Mouse (Mus musculus): ENCODE measurements at regions not wholly inside any gene's neighbourhood (a gene's known extent, or its start where the extent isn't known, plus 50 kb on each side); places are given as distances from the start of the nearest gene placed in this dataset.
"Not testable (repeated sequence)": the region's sequence is repeated elsewhere in the genome, so short reads cannot be mapped to it uniquely, and the experiment has no call there.

- no peaks in the 10 kb centered on the region for H3K27me3 ChIP-seq (ENCODE audit: control insufficient read depth, insufficient read depth, low read length)
- H3K4me2 ChIP-seq (replicated peaks; ENCODE audit: low read depth, low read length, severe bottlenecking): no peak overlapping the region
- H3K9ac ChIP-seq (ENCODE audit: low read depth, low read length, severe bottlenecking): no peak overlapping the region
- H3K36me3 ChIP-seq (ENCODE audit: control insufficient read depth, insufficient read depth, low read length): no peaks in the 10 kb centered on the region
- peaks cover 77% of the 10 kb centered on the region for H3K9me3 ChIP-seq (ENCODE audit: control insufficient read depth, low read length)
- WGBS: 82% methylated on average over 6 of the region's 6 CpGs
- H3K4me3 ChIP-seq (replicated peaks; ENCODE audit: low read length): no peak overlapping the region
- DNase-seq (ENCODE audit: low spot score): no peak
- no peak for TF ChIP-seq POLR2A (IDR thresholded peaks at IDR 0.05; ENCODE audit: borderline replicate concordance, extremely low read depth, insufficient read depth, insufficient read length)
- no peaks in the 10 kb centered on the region for H3K4me1 ChIP-seq (ENCODE audit: control insufficient read depth, insufficient read depth, low read length)
- no peak for ATAC-seq (ENCODE audit: low FRiP score, low read depth)
- no peak overlapping the region for H3K27ac ChIP-seq (replicated peaks; ENCODE audit: low read depth, low read length)
These were observed 98.6 kb upstream of the Vmn1r2 start for GRCm38 (mm10) chr4:3068306-3069223.

DNA sequence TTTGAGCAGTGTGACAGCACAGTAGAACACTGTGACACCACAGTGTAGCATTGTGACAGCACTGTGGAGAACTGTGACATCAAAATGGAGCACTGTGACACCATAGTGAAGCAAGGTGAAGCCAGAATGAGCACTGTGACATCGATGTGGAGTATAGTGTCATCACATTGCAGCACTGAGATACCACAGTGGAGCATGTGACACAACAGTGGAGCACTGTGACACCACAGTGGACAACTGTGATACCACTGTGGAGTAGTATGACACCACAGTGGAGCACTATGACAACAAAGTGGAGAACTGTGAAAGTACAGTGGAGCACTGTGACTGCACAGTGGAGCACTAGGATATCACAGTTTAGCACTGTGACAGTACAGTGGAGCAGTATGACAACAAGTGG lies 97.8 kb upstream of the Vmn1r2 start:
- H3K4me2 ChIP-seq (replicated peaks; ENCODE audit: low read depth, low read length, severe bottlenecking): no peak overlapping the region
- H3K9me3 ChIP-seq (ENCODE audit: control insufficient read depth, low read length): peaks cover 70% of the 10 kb centered on the region
- H3K9ac ChIP-seq (ENCODE audit: low read depth, low read length, severe bottlenecking): no peak overlapping the region
- peak; percentile 28 for ATAC-seq (ENCODE audit: low FRiP score, low read depth)
- no peak for TF ChIP-seq POLR2A (IDR thresholded peaks at IDR 0.05; ENCODE audit: borderline replicate concordance, extremely low read depth, insufficient read depth, insufficient read length)
- no peak overlapping the region for H3K4me3 ChIP-seq (replicated peaks; ENCODE audit: low read length)
- DNase-seq (ENCODE audit: low spot score): no peak
- WGBS: 71% methylated on average over 1 of the region's 1 CpGs
- no peaks in the 10 kb centered on the region for H3K36me3 ChIP-seq (ENCODE audit: control insufficient read depth, insufficient read depth, low read length)
- no peaks in the 10 kb centered on the region for H3K4me1 ChIP-seq (ENCODE audit: control insufficient read depth, insufficient read depth, low read length)
- no peaks in the 10 kb centered on the region for H3K27me3 ChIP-seq (ENCODE audit: control insufficient read depth, insufficient read depth, low read length)
- H3K27ac ChIP-seq (replicated peaks; ENCODE audit: low read depth, low read length): no peak overlapping the region

DNA sequence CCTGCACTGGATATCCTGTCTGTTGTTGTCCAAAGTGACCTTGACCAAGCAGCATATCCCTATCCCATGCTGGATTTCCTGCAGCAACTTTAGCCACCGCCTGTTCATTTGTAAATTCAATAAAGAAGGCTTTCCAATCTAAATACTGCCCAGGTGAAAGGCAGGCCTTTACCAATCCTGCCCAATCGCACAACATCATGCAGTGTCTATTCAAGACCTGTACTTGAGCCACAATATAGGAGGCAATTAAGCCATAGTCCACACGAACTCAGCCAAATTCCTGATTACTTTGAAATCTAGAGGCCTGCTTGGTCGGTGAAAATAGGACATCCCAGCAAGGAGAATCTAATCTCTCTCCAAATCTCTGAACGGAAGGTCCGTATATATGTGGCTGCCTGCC lies 95.8 kb upstream of the Vmn1r2 start:
- H3K9ac ChIP-seq (ENCODE audit: low read depth, low read length, severe bottlenecking); DNase-seq (ENCODE audit: low spot score); ATAC-seq (ENCODE audit: low FRiP score, low read depth); H3K4me2 ChIP-seq (replicated peaks; ENCODE audit: low read depth, low read length, severe bottlenecking); H3K36me3 ChIP-seq (ENCODE audit: control insufficient read depth, insufficient read depth, low read length); H3K4me1 ChIP-seq (ENCODE audit: control insufficient read depth, insufficient read depth, low read length); H3K4me3 ChIP-seq (replicated peaks; ENCODE audit: low read length); H3K27ac ChIP-seq (replicated peaks; ENCODE audit: low read depth, low read length); H3K27me3 ChIP-seq (ENCODE audit: control insufficient read depth, insufficient read depth, low read length): not testable (repeated sequence)
- peaks cover 50% of the 10 kb centered on the region for H3K9me3 ChIP-seq (ENCODE audit: control insufficient read depth, low read length)
- 66% methylated on average over 6 of the region's 6 CpGs for WGBS

DNA sequence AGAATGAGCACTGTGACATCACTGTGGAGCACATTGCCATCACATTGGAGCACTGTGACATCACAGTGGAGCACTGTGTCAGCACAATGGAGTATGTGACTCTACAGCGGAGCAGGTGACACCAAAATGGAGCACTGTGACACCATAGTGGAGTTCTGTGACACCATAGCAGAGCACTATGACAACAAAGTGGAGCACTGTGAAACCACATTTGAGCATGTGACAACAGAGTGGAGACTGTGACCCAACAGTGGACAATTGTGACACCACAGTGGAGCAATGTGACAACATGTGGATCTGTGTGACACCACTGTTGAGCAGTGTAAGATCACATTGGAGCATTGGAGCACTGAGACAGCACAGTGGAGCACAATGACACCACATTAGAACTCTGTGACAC lies 87.2 kb upstream of the Vmn1r2 start:
- Histone ChIP-seq H3K4me2 (replicated peaks; ENCODE audit: low read depth, low read length, severe bottlenecking) (no peak overlapping the region), H3K9ac (ENCODE audit: low read depth, low read length, severe bottlenecking) (no peak overlapping the region), H3K27me3 (ENCODE audit: control insufficient read depth, insufficient read depth, low read length) (no peaks in the 10 kb centered on the region), H3K4me1 (ENCODE audit: control insufficient read depth, insufficient read depth, low read length) (no peaks in the 10 kb centered on the region), H3K9me3 (ENCODE audit: control insufficient read depth, low read length) (peaks cover 57% of the 10 kb centered on the region), H3K4me3 (replicated peaks; ENCODE audit: low read length) (no peak overlapping the region), H3K27ac (replicated peaks; ENCODE audit: low read depth, low read length) (no peak overlapping the region), H3K36me3 (ENCODE audit: control insufficient read depth, insufficient read depth, low read length) (no peaks in the 10 kb centered on the region)
- ATAC-seq (ENCODE audit: low FRiP score, low read depth): no peak
- TF ChIP-seq POLR2A (IDR thresholded peaks at IDR 0.05; ENCODE audit: borderline replicate concordance, extremely low read depth, insufficient read depth, insufficient read length): no peak
- 89% methylated on average over 1 of the region's 1 CpGs for WGBS
- no peak for DNase-seq (ENCODE audit: low spot score)

DNA sequence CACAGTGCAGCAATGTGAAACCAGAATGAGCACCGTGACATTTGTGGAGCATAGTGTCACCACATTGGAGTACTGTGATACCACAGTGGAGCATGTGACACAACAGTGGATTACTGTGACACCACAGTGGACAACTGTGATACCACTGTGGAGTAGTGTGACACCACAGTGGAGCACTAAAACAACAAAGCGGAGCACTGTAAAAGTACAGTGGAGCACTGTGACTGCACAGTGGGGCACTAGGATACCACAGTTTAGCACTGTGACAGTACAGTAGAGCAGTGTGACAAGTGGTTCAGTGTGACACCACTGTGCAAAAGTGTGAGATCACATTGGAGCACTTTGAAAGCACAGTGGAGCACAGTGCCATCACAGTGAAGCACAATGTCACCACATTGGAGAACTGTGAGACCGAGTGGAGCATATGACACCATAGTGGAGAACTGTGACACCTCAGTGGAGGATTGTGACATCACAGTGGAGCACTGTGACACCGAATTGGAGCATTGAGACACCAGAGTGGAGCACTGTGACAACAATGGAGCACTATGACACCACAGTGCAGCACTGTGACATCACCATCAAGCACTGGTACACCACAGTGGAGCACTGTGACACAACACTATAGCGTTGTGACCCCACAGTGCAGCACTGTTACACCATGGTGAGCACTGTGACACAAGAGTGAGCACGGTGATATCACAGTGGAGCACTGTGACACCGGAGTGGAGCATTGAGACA lies 86.6 kb upstream of the Vmn1r2 start:
- WGBS: 59% methylated on average over 7 of the region's 7 CpGs
- no peaks in the 10 kb centered on the region for H3K27me3 ChIP-seq (ENCODE audit: control insufficient read depth, insufficient read depth, low read length)
- ATAC-seq (ENCODE audit: low FRiP score, low read depth) (peak; percentile 25), DNase-seq (ENCODE audit: low spot score) (peak; percentile 17)
- H3K9ac ChIP-seq (ENCODE audit: low read depth, low read length, severe bottlenecking): no peak overlapping the region
- no peak for TF ChIP-seq POLR2A (IDR thresholded peaks at IDR 0.05; ENCODE audit: borderline replicate concordance, extremely low read depth, insufficient read depth, insufficient read length)
- no peak overlapping the region for H3K27ac ChIP-seq (replicated peaks; ENCODE audit: low read depth, low read length)
- H3K36me3 ChIP-seq (ENCODE audit: control insufficient read depth, insufficient read depth, low read length): no peaks in the 10 kb centered on the region
- H3K4me3 ChIP-seq (replicated peaks; ENCODE audit: low read length): no peak overlapping the region
- peaks cover 63% of the 10 kb centered on the region for H3K9me3 ChIP-seq (ENCODE audit: control insufficient read depth, low read length)
- H3K4me1 ChIP-seq (ENCODE audit: control insufficient read depth, insufficient read depth, low read length): no peaks in the 10 kb centered on the region
- H3K4me2 ChIP-seq (replicated peaks; ENCODE audit: low read depth, low read length, severe bottlenecking): no peak overlapping the region
